Mouse (Mus musculus): ENCODE measurements around the gene Myh7. TPM values are rescaled to one million over a fixed set of nuclear protein-coding genes. Genes with fewer than 3 reads are reported as not detected.

Gene Myh7
- total RNA-seq, 1 experiment: 3.3 TPM

GRCm38 (mm10) chr14:54940176-54940530 is 54.3 kb downstream of the Myh7 start:
- no peak for TF ChIP-seq HCFC1 (IDR thresholded peaks at IDR 0.05; ENCODE audit: borderline replicate concordance, insufficient read depth, low read length)
- TF ChIP-seq ZC3H11A (IDR thresholded peaks at IDR 0.05; ENCODE audit: borderline replicate concordance, low read depth, low read length): no peak
- no peak for TF ChIP-seq CHD2 (IDR thresholded peaks at IDR 0.05; ENCODE audit: low read depth, low read length)
- no peak for TF ChIP-seq MAFK (IDR thresholded peaks at IDR 0.05; ENCODE audit: insufficient read depth, low read depth, low read length)
- TF ChIP-seq ZNF384 (IDR thresholded peaks at IDR 0.05; ENCODE audit: low read depth, low read length): no peak
- Histone ChIP-seq H3K9ac (ENCODE audit: insufficient read depth, low read depth, low read length, poor library complexity, severe bottlenecking) (no peak overlapping the region), H3K27ac (ENCODE audit: insufficient read depth, low read depth, low read length, poor library complexity, severe bottlenecking) (no peak overlapping the region), H3K4me1 (ENCODE audit: control insufficient read depth in 2 of 2, insufficient read depth in 2 of 2, low read length in 2 of 2, poor library complexity in 1 of 2) (peaks cover 5 to 12% of the 10 kb centered on the region in 2 experiments; a peak in 2 of 4 replicates), H3K9me3 (ENCODE audit: control insufficient read depth, insufficient read depth, low read depth, low read length) (no peaks in the 10 kb centered on the region), H3K36me3 (ENCODE audit: control insufficient read depth, insufficient read depth, low read length, poor library complexity, severe bottlenecking) (no peaks in the 10 kb centered on the region), H3K4me3 (ENCODE audit: insufficient read depth in 1 of 2, low read depth in 1 of 2, low read length in 2 of 2, poor library complexity in 1 of 2, severe bottlenecking in 1 of 2) (no peak overlapping the region)
- DNase-seq (ENCODE audit: low read depth, low spot score): no peak
- in situ Hi-C loops (cut with MboI; ENCODE audit: low sequenced_read_pairs in 2 of 2, unreplicated experiment in 2 of 2): no loop called here

- H3K27ac ChIP-seq (ENCODE audit: insufficient read depth, low read depth, low read length, poor library complexity, severe bottlenecking): no peak overlapping the region
- no peak overlapping the region for H3K9ac ChIP-seq (ENCODE audit: insufficient read depth, low read depth, low read length, poor library complexity, severe bottlenecking)
- peak; percentile 90 for DNase-seq (ENCODE audit: low read depth, low spot score)
- in situ Hi-C loops (cut with MboI; ENCODE audit: low sequenced_read_pairs in 2 of 2, unreplicated experiment in 2 of 2): no loop called here
- H3K36me3 ChIP-seq (ENCODE audit: control insufficient read depth, insufficient read depth, low read length, poor library complexity, severe bottlenecking): no peaks in the 10 kb centered on the region
- H3K4me1 ChIP-seq (ENCODE audit: control insufficient read depth in 2 of 2, insufficient read depth in 2 of 2, low read length in 2 of 2, poor library complexity in 1 of 2): peaks cover 5 to 13% of the 10 kb centered on the region in 2 experiments; a peak in 2 of 4 replicates
- no peak overlapping the region for H3K4me3 ChIP-seq (ENCODE audit: insufficient read depth in 1 of 2, low read depth in 1 of 2, low read length in 2 of 2, poor library complexity in 1 of 2, severe bottlenecking in 1 of 2)
- no peaks in the 10 kb centered on the region for H3K9me3 ChIP-seq (ENCODE audit: control insufficient read depth, insufficient read depth, low read depth, low read length)
- TF ChIP-seq ZC3H11A (IDR thresholded peaks at IDR 0.05; ENCODE audit: borderline replicate concordance, low read depth, low read length) (peak; percentile 65; the same call in 1 of the 2 replicates), ZNF384 (IDR thresholded peaks at IDR 0.05; ENCODE audit: low read depth, low read length) (no peak)
Observed at GRCm38 (mm10) chr14:54939434-54940175, 54.8 kb downstream of the Myh7 start.

GRCm38 (mm10) chr14:54938431-54939219 is 55.8 kb downstream of the Myh7 start:
- in situ Hi-C loops (cut with MboI; ENCODE audit: low sequenced_read_pairs in 2 of 2, unreplicated experiment in 2 of 2): no loop called here
- no peak for TF ChIP-seq CHD2 (IDR thresholded peaks at IDR 0.05; ENCODE audit: low read depth, low read length)
- no peak for TF ChIP-seq ZC3H11A (IDR thresholded peaks at IDR 0.05; ENCODE audit: borderline replicate concordance, low read depth, low read length)
- TF ChIP-seq MAFK (IDR thresholded peaks at IDR 0.05; ENCODE audit: insufficient read depth, low read depth, low read length): no peak
- no peak for TF ChIP-seq ZNF384 (IDR thresholded peaks at IDR 0.05; ENCODE audit: low read depth, low read length)
- no peak for TF ChIP-seq HCFC1 (IDR thresholded peaks at IDR 0.05; ENCODE audit: borderline replicate concordance, insufficient read depth, low read length)

GRCm38 (mm10) chr14:54937361-54938182 is 56.9 kb downstream of the Myh7 start:
- Histone ChIP-seq H3K4me3 (ENCODE audit: insufficient read depth in 1 of 2, low read depth in 1 of 2, low read length in 2 of 2, poor library complexity in 1 of 2, severe bottlenecking in 1 of 2) (no peak overlapping the region), H3K36me3 (ENCODE audit: control insufficient read depth, insufficient read depth, low read length, poor library complexity, severe bottlenecking) (no peaks in the 10 kb centered on the region), H3K9me3 (ENCODE audit: control insufficient read depth, insufficient read depth, low read depth, low read length) (no peaks in the 10 kb centered on the region), H3K4me1 (ENCODE audit: control insufficient read depth in 2 of 2, insufficient read depth in 2 of 2, low read length in 2 of 2, poor library complexity in 1 of 2) (peaks cover 5 to 17% of the 10 kb centered on the region in 2 experiments; a peak in 2 of 4 replicates), H3K27ac (ENCODE audit: insufficient read depth, low read depth, low read length, poor library complexity, severe bottlenecking) (no peak overlapping the region), H3K9ac (ENCODE audit: insufficient read depth, low read depth, low read length, poor library complexity, severe bottlenecking) (no peak overlapping the region)
- no peak for TF ChIP-seq ZNF384 (IDR thresholded peaks at IDR 0.05; ENCODE audit: low read depth, low read length)
- TF ChIP-seq CHD2 (IDR thresholded peaks at IDR 0.05; ENCODE audit: low read depth, low read length): no peak
- TF ChIP-seq MAFK (IDR thresholded peaks at IDR 0.05; ENCODE audit: insufficient read depth, low read depth, low read length): no peak
- in situ Hi-C loops (cut with MboI; ENCODE audit: low sequenced_read_pairs in 2 of 2, unreplicated experiment in 2 of 2): no loop called here
- no peak for DNase-seq (ENCODE audit: low read depth, low spot score)

More at GRCm38 (mm10) chr14:54938431-54939219, 55.8 kb downstream of the Myh7 start:
- no peaks in the 10 kb centered on the region for H3K36me3 ChIP-seq (ENCODE audit: control insufficient read depth, insufficient read depth, low read length, poor library complexity, severe bottlenecking)
- DNase-seq (ENCODE audit: low read depth, low spot score): no peak
- H3K4me3 ChIP-seq (ENCODE audit: insufficient read depth in 1 of 2, low read depth in 1 of 2, low read length in 2 of 2, poor library complexity in 1 of 2, severe bottlenecking in 1 of 2): no peak overlapping the region
- H3K9me3 ChIP-seq (ENCODE audit: control insufficient read depth, insufficient read depth, low read depth, low read length): no peaks in the 10 kb centered on the region
- H3K27ac ChIP-seq (ENCODE audit: insufficient read depth, low read depth, low read length, poor library complexity, severe bottlenecking): no peak overlapping the region
- H3K9ac ChIP-seq (ENCODE audit: insufficient read depth, low read depth, low read length, poor library complexity, severe bottlenecking): no peak overlapping the region
- H3K4me1 ChIP-seq (ENCODE audit: control insufficient read depth in 2 of 2, insufficient read depth in 2 of 2, low read length in 2 of 2, poor library complexity in 1 of 2): peaks cover 5 to 13% of the 10 kb centered on the region in 2 experiments; a peak in 2 of 4 replicates

Measured in ES-E14 (cell line).